Mouse (Mus musculus): ENCODE measurements at regions not wholly inside any gene's neighbourhood (a gene's known extent, or its start where the extent isn't known, plus 50 kb on each side); places are given as distances from the start of the nearest gene placed in this dataset.

DNA sequence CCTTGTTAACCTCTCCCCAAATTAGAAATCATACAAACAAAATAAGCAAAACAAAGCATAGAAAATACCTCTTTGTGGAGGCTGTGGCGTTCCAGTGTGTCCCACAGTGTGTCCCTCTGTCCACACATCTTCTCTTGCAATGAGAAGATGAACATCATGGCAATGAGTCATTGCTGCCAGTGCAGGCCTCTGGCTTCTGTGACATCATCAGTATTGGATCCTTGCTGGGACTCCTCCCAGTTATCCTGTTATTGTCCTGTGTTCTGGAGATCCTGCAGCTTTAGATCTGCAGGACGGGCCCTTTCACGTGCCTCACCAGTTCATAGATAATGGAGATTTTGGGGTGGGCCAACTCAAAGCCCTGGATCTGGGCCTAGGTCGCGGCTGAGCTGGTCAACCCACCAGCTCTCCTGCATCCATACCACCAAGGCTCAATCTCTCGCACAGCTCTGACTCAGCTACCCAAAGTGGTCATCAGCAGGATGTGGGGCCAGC lies 80.9 kb downstream of the Tmem212 start:
- Histone ChIP-seq H3K27me3 (ENCODE audit: insufficient read depth, low read length) (no peaks in the 10 kb centered on the region), H3K4me3 (ENCODE audit: low read length) (no peak overlapping the region), H3K4me2 (ENCODE audit: low read depth, low read length) (no peak overlapping the region), H3K9ac (replicated peaks; ENCODE audit: low read length) (no peak overlapping the region), H3K27ac (no peak overlapping the region), H3K4me1 (ENCODE audit: insufficient read depth, low read length) (no peaks in the 10 kb centered on the region), H3K36me3 (ENCODE audit: insufficient read depth, low read length) (no peaks in the 10 kb centered on the region), H3K9me3 (ENCODE audit: low read length) (no peaks in the 10 kb centered on the region)
- ATAC-seq (no peak), DNase-seq (ENCODE audit: low spot score) (no peak)
- TF ChIP-seq CTCF (IDR thresholded peaks at IDR 0.05; ENCODE audit: low read depth): no peak
- 90% methylated on average over 6 of the region's 6 CpGs for WGBS

DNA sequence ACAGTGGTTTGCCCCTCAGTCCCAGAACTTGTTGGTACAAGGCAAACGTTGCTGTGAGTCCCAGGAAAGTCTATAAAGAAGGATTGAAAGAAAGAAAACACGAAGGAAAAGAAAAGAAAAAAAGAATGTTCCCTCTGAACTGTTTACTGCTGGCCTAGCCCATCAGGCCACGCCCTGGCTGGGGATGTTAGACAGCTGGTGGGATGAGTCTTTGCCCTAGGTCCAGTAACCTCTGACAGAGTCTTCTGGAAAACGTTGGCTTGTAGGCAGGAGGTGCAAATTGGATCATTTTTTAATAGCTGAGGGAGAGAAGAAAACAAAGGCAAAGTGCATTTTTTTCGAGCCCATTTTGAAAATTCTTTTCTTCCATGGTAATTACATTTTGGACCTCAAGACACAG lies 91.9 kb downstream of the Tmem212 start:
- ATAC-seq (no peak), DNase-seq (ENCODE audit: low spot score) (no peak)
- Histone ChIP-seq H3K9me3 (ENCODE audit: low read length) (no peaks in the 10 kb centered on the region), H3K4me3 (ENCODE audit: low read length) (no peak overlapping the region), H3K4me1 (ENCODE audit: insufficient read depth, low read length) (no peaks in the 10 kb centered on the region), H3K9ac (replicated peaks; ENCODE audit: low read length) (no peak overlapping the region), H3K27me3 (ENCODE audit: insufficient read depth, low read length) (no peaks in the 10 kb centered on the region), H3K4me2 (ENCODE audit: low read depth, low read length) (no peak overlapping the region), H3K36me3 (ENCODE audit: insufficient read depth, low read length) (no peaks in the 10 kb centered on the region), H3K27ac (no peak overlapping the region)
- 68% methylated on average over 5 of the region's 5 CpGs for WGBS
- no peak for TF ChIP-seq CTCF (IDR thresholded peaks at IDR 0.05; ENCODE audit: low read depth)

DNA sequence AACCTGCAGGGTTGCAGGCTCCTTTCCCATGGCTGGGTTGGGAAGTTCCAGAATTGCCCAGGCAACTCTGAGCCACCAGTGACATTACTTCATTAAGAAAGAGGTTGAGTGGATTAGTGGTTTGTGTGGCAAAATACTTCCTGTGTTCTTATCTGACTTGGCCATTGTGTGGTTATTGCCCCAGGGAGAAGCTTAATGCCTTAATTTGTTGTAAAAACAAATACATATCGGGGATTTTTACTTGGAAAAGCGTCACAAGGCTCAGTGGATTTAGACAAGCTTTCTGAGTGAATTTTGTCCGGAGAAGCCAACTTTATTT lies 80.5 kb upstream of the Fndc3b start:
- Histone ChIP-seq H3K27ac (no peak overlapping the region), H3K27me3 (ENCODE audit: insufficient read depth, low read length) (no peaks in the 10 kb centered on the region), H3K4me1 (ENCODE audit: insufficient read depth, low read length) (no peaks in the 10 kb centered on the region), H3K4me2 (ENCODE audit: low read depth, low read length) (no peak overlapping the region), H3K4me3 (ENCODE audit: low read length) (no peak overlapping the region), H3K36me3 (ENCODE audit: insufficient read depth, low read length) (no peaks in the 10 kb centered on the region), H3K9me3 (ENCODE audit: low read length) (no peaks in the 10 kb centered on the region), H3K9ac (replicated peaks; ENCODE audit: low read length) (no peak overlapping the region)
- ATAC-seq (no peak), DNase-seq (ENCODE audit: low spot score) (no peak)
- 78% methylated on average over 3 of the region's 3 CpGs for WGBS
- no peak for TF ChIP-seq CTCF (IDR thresholded peaks at IDR 0.05; ENCODE audit: low read depth)

DNA sequence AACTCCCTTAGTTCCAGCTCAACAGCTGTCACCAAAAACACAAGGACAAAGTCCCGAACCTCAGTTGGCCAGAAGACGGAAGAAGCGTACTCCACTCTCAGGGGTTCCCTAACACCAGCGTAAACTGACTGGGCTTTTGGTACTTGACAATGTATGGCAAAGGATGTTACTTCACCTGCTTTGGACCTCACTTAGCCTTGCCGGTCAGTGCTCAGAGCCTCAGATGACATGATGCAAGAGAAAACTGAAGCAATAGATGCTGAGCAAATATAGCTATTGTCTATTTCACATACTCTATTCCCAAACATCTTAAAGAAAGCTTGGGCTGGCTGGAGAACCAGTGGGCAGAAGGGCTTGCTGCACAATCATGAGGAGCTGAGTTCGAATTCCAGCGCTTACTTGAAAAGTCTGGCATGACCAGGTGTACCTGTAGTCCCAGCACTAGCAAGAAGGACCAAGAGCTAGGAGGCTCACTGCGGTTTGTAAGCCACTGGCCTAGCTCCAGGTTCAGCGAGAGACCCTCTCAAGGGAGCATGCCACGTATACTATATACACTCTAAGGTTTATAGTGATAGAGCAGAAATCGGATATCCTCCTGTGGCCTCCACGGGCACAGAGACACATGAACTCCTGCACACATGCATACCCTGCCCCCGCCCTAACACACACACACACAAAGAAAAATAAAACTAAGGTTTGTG lies 80.0 kb upstream of the Fndc3b start:
- no peaks in the 10 kb centered on the region for H3K36me3 ChIP-seq (ENCODE audit: insufficient read depth, low read length)
- no peaks in the 10 kb centered on the region for H3K4me1 ChIP-seq (ENCODE audit: insufficient read depth, low read length)
- no peak overlapping the region for H3K4me2 ChIP-seq (ENCODE audit: low read depth, low read length)
- no peak overlapping the region for H3K27ac ChIP-seq
- no peak for TF ChIP-seq CTCF (IDR thresholded peaks at IDR 0.05; ENCODE audit: low read depth)
- H3K9ac ChIP-seq (replicated peaks; ENCODE audit: low read length): no peak overlapping the region
- no peak overlapping the region for H3K4me3 ChIP-seq (ENCODE audit: low read length)
- H3K9me3 ChIP-seq (ENCODE audit: low read length): no peaks in the 10 kb centered on the region
- DNase-seq (ENCODE audit: low spot score) (no peak), ATAC-seq (no peak)
- 91% methylated on average over 13 of the region's 13 CpGs for WGBS
- H3K27me3 ChIP-seq (ENCODE audit: insufficient read depth, low read length): no peaks in the 10 kb centered on the region

DNA sequence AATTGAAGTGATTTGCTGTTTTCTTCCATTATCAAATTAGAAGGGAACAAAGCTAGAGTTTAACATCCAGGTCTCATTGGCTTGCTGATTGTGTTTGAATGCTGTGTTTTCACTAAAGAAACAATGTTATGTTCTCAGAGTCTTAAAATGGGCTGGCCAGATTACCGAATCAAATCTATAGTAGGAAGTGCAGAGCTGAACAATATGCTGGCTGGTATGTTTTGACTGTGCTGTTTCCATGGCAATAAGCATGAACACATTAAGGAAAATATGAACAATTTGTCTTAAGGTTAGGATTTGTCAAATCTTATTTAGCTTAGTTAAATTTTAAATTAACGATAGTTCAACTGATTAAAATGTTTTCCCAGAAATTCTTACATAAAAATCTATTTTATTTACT lies 72.8 kb upstream of the Fndc3b start:
- no peak for TF ChIP-seq CTCF (IDR thresholded peaks at IDR 0.05; ENCODE audit: low read depth)
- H3K4me2 ChIP-seq (ENCODE audit: low read depth, low read length): no peak overlapping the region
- 46% methylated on average over 2 of the region's 2 CpGs for WGBS
- H3K4me1 ChIP-seq (ENCODE audit: insufficient read depth, low read length): peaks cover 15% of the 10 kb centered on the region
- ATAC-seq (no peak), DNase-seq (ENCODE audit: low spot score) (no peak)
- H3K27me3 ChIP-seq (ENCODE audit: insufficient read depth, low read length): no peaks in the 10 kb centered on the region
- no peak overlapping the region for H3K4me3 ChIP-seq (ENCODE audit: low read length)
- no peaks in the 10 kb centered on the region for H3K9me3 ChIP-seq (ENCODE audit: low read length)
- H3K27ac ChIP-seq: no peak overlapping the region
- H3K9ac ChIP-seq (replicated peaks; ENCODE audit: low read length): no peak overlapping the region
- H3K36me3 ChIP-seq (ENCODE audit: insufficient read depth, low read length): no peaks in the 10 kb centered on the region

DNA sequence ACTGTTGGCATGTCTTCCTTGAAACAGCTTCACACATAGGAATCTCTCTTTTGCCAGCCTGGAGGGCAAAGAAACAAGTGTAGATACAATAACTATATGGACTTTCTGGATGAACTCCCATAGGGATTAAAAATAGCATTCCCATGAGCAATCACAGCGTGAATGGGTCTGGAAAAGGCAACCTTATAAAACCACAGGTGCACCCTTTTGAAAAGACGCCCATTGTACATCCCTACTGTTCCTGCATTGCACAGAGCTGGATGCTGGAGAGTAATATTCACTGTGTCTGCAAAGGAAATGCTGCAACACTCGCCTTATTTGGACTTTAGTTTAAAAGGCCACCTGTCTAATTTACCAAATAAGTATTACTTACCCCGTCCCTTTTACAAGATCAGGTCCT lies 72.4 kb upstream of the Fndc3b start:
- no peak overlapping the region for H3K27ac ChIP-seq
- DNase-seq (ENCODE audit: low spot score) (no peak), ATAC-seq (no peak)
- H3K4me3 ChIP-seq (ENCODE audit: low read length): no peak overlapping the region
- H3K27me3 ChIP-seq (ENCODE audit: insufficient read depth, low read length): no peaks in the 10 kb centered on the region
- 58% methylated on average over 4 of the region's 4 CpGs for WGBS
- H3K36me3 ChIP-seq (ENCODE audit: insufficient read depth, low read length): no peaks in the 10 kb centered on the region
- H3K9me3 ChIP-seq (ENCODE audit: low read length): no peaks in the 10 kb centered on the region
- no peak overlapping the region for H3K4me2 ChIP-seq (ENCODE audit: low read depth, low read length)
- H3K9ac ChIP-seq (replicated peaks; ENCODE audit: low read length): no peak overlapping the region
- no peak for TF ChIP-seq CTCF (IDR thresholded peaks at IDR 0.05; ENCODE audit: low read depth)
- peaks cover 15% of the 10 kb centered on the region for H3K4me1 ChIP-seq (ENCODE audit: insufficient read depth, low read length)

DNA sequence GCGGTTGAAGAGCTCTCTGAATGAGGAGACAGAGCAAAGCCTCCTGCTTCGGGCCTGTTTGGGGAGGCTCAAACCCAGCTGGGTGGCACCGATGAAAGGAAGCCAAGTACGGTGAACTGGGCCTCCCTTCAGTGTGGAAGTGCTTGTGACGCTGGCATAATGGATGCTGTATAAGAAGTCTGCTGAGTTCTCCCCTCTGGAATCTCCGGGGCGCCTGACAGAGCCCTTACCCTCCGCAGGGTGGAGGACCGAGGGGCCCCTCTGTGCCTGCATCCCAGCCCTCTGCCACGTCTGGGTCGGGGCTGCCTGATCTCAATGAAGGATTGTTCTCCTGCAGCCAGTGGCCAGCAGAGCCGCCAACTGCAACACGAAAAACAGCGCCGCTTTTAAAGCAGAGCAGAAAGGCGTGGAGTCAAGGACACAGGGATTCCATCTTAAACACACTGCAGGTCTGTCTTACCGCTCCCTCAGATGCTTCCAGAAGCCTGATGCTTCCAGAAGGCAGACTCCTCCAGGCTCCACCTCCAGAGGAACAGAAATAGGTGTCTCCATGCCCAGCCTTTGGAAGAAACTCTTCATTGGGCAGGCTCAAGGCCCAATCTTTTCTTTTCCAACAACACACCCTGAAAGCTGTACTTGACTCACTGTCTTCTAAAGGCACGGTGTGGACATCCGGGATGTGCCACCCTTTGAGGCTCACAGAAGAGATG lies 71.1 kb upstream of the Fndc3b start:
- WGBS: 22% methylated on average over 19 of the region's 19 CpGs
- Histone ChIP-seq H3K9ac (replicated peaks; ENCODE audit: low read length) (0 out of 2 replicates have a peak overlapping the region, but pooled peaks have one; percentile 28), H3K9me3 (ENCODE audit: low read length) (no peaks in the 10 kb centered on the region), H3K27me3 (ENCODE audit: insufficient read depth, low read length) (no peaks in the 10 kb centered on the region), H3K4me3 (ENCODE audit: low read length) (no peak overlapping the region), H3K4me2 (ENCODE audit: low read depth, low read length) (peak overlapping the region; percentile 24; the same call in 1 of the 2 replicates), H3K4me1 (ENCODE audit: insufficient read depth, low read length) (peaks cover 15% of the 10 kb centered on the region), H3K36me3 (ENCODE audit: insufficient read depth, low read length) (no peaks in the 10 kb centered on the region), H3K27ac (peak overlapping the region; percentile 54; the same call in 1 of the 2 replicates)
- peak; percentile 54 for DNase-seq (ENCODE audit: low spot score)
- peak; percentile 79 for ATAC-seq
- no peak for TF ChIP-seq CTCF (IDR thresholded peaks at IDR 0.05; ENCODE audit: low read depth)

Data from hindbrain, postnatal 0 days (tissue).